Mouse (Mus musculus) ovary, postnatal 36 days (tissue): Measurements from ENCODE around the gene Zfp64.

Experiments used
- DNase-seq: peaks from one replicate; pipeline ENCODE4 v3.0.0; 2022; ENCODE audit warnings: low spot score, mixed read lengths

Gene Zfp64

GRCm38 (mm10) chr2:168948506-168948905, 6.9 kb downstream of the Zfp64 start:
- DNase-seq = no peak

- DNase-seq = no peak
These were observed 7.7 kb downstream of the Zfp64 start for GRCm38 (mm10) chr2:168947663-168948062.

- no peak for DNase-seq
These were observed 11.4 kb downstream of the Zfp64 start for GRCm38 (mm10) chr2:168944011-168944410.

- no peak for DNase-seq
These were observed 15.4 kb downstream of the Zfp64 start for GRCm38 (mm10) chr2:168939941-168940340.

GRCm38 (mm10) chr2:168939261-168939933, 16.0 kb downstream of the Zfp64 start:
- DNase-seq = no peak

GRCm38 (mm10) chr2:168936896-168937295, 18.5 kb downstream of the Zfp64 start:
- no peak for DNase-seq

- DNase-seq = no peak
These were observed 20.2 kb downstream of the Zfp64 start for GRCm38 (mm10) chr2:168935165-168935564.

- DNase-seq = no peak
These were observed 23.7 kb downstream of the Zfp64 start for GRCm38 (mm10) chr2:168931686-168932085.

GRCm38 (mm10) chr2:168929691-168930090, 25.7 kb downstream of the Zfp64 start:
- peak; percentile 60 for DNase-seq

GRCm38 (mm10) chr2:168927401-168927800, 28.0 kb downstream of the Zfp64 start:
- no peak for DNase-seq

- DNase-seq = no peak
These were observed 29.1 kb downstream of the Zfp64 start for GRCm38 (mm10) chr2:168926257-168926810.

- DNase-seq = peak; percentile 42
These were observed 31.7 kb downstream of the Zfp64 start for GRCm38 (mm10) chr2:168923706-168924105.

- no peak for DNase-seq
These were observed 32.9 kb downstream of the Zfp64 start for GRCm38 (mm10) chr2:168922466-168922865.

- DNase-seq = no peak
These were observed 35.4 kb downstream of the Zfp64 start for GRCm38 (mm10) chr2:168920007-168920406.

- no peak for DNase-seq
These were observed 42.3 kb downstream of the Zfp64 start for GRCm38 (mm10) chr2:168912901-168913721.

- no peak for DNase-seq
These were observed 43.1 kb downstream of the Zfp64 start for GRCm38 (mm10) chr2:168912051-168912891.

- DNase-seq = no peak
These were observed 43.9 kb downstream of the Zfp64 start for GRCm38 (mm10) chr2:168911527-168911926.

GRCm38 (mm10) chr2:168906022-168906421, 49.4 kb downstream of the Zfp64 start:
- no peak for DNase-seq

GRCm38 (mm10) chr2:168904846-168905245, 50.5 kb downstream of the Zfp64 start:
- DNase-seq = no peak

GRCm38 (mm10) chr2:168904188-168904587, 51.2 kb downstream of the Zfp64 start:
- peak; percentile 41 for DNase-seq

GRCm38 (mm10) chr2:168902634-168903033, 52.8 kb downstream of the Zfp64 start:
- peak; percentile 28 for DNase-seq

GRCm38 (mm10) chr2:168897906-168898305, 57.5 kb downstream of the Zfp64 start:
- no peak for DNase-seq
